In the genomic region with DNA sequence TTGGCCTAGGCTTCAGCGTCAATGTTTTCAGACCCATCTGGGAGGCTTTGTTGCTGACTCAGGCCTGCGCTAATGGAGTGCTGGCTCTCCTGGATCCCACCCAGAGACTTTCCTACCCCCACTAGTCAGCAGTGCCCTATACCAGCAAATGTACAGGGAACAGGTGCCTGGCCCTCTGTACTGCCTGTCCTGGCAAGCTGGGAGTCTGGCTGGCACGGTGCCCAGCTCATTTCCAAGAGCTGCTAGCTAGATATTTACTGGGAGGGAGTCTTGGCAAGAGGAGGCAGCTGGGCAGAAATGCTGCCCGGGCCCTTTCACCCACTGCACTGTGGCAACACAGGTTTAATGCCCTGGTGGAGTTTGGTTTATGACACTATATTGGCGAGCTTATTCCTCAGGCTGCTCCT, we compare ENCODE assay signal across 9 mouse cellular contexts.
DNase-seq lines count a peak whose midpoint lies in the region; ATAC-seq and TF ChIP-seq lines count a peak whose summit lies in the region.
"Had no signal": no experiment of that assay in that cellular context is flagged by ENCODE, and none has a peak within 500 bp of the region (broad histone marks: within the 10 kb centered on the region; RNA-seq: fewer than 3 reads in every experiment).

No protein-coding gene starts in this region.

- peak; percentile 90 for DNase-seq in adrenal gland, postnatal 14 days
- DNase-seq in cerebellum, postnatal 10 days: peak; percentile 100
- peak; percentile 81 to 84 for DNase-seq in gastrocnemius, postnatal 36 days
- DNase-seq in kidney, adult 2 months: peak; percentile 98
- DNase-seq in left cerebral cortex, postnatal 10 days (ENCODE audit: extremely low spot score in 1 of 2, low spot score in 2 of 2): peak; percentile 81 to 84
- DNase-seq in urinary bladder, postnatal 36 days (ENCODE audit: low spot score in 2 of 2): peak; percentile 80 to 94
- DNase-seq in yolk sac, embryonic 10.5 days (ENCODE audit: low spot score): no peak

- no peaks in the 10 kb centered on the region for H3K27me3 ChIP-seq in kidney, adult 2 months (replicated peaks; ENCODE audit: control insufficient read depth, insufficient read depth, low read length)
- H3K27me3 ChIP-seq in neural tube, embryonic 15.5 days (replicated peaks): no peaks in the 10 kb centered on the region

- H3K9ac ChIP-seq in neural tube, embryonic 15.5 days (replicated peaks): no peak overlapping the region

- 16% methylated on average over 5 of the region's 5 CpGs for WGBS in kidney, adult 2 months
- WGBS in neural tube, embryonic 15.5 days: 33% methylated on average over 5 of the region's 5 CpGs

- H3K4me3 ChIP-seq in kidney, adult 2 months (ENCODE audit: insufficient read depth, low read depth, low read length): no peak overlapping the region
- no peak overlapping the region for H3K4me3 ChIP-seq in neural tube, embryonic 15.5 days (replicated peaks)
- H3K4me3 ChIP-seq: myocyte had no signal

- intact Hi-C loops in gastrocnemius, postnatal 36 days (cut with DNase I): no loop called here
- intact Hi-C loops in left cerebral cortex, postnatal 10 days (cut with DNase I): no loop called here

- H3K4me2 ChIP-seq in neural tube, embryonic 15.5 days: peak overlapping the region; percentile 19

- H3K9me3 ChIP-seq in neural tube, embryonic 15.5 days (replicated peaks): no peaks in the 10 kb centered on the region

- peak overlapping the region; percentile 7; the same call in 1 of the 2 replicates for H3K27ac ChIP-seq in kidney, adult 2 months (ENCODE audit: insufficient read depth, low read depth, low read length)
- H3K27ac ChIP-seq in neural tube, embryonic 15.5 days (replicated peaks): peak overlapping the region; percentile 43

- ATAC-seq in neural tube, embryonic 15.5 days (ENCODE audit: low FRiP score): peak; percentile 91

- H3K36me3 ChIP-seq in kidney, adult 2 months (ENCODE audit: control insufficient read depth, insufficient read depth, low read length): no peaks in the 10 kb centered on the region
- no peaks in the 10 kb centered on the region for H3K36me3 ChIP-seq in neural tube, embryonic 15.5 days

- no peak for TF ChIP-seq POLR2A in kidney, adult 2 months (IDR thresholded peaks at IDR 0.05; ENCODE audit: low read depth, low read length)

- TF ChIP-seq CTCF in kidney, adult 2 months (conservative IDR thresholded peaks at IDR 0.05; ENCODE audit: insufficient read depth, insufficient read length, low read depth, low read length): no peak

- H3K4me1 ChIP-seq in kidney, adult 2 months (ENCODE audit: control insufficient read depth, insufficient read depth, low read length): peaks cover 6% of the 10 kb centered on the region; the same call in 1 of the 2 replicates
- peaks cover 21% of the 10 kb centered on the region for H3K4me1 ChIP-seq in neural tube, embryonic 15.5 days
